Comparison of ENCODE assay signal across 10 mouse cellular contexts in genomic region chr6:94646274-94646863, GRCm38 (mm10). TPM values are rescaled to one million over a fixed set of nuclear protein-coding genes. Genes with fewer than 3 reads are reported as not detected.
DNase-seq lines count a peak whose midpoint lies in the region; ATAC-seq and TF ChIP-seq lines count a peak whose summit lies in the region.
"Had no signal": no experiment of that assay in that cellular context is flagged by ENCODE, and none has a peak within 500 bp of the region (broad histone marks: within the 10 kb centered on the region; RNA-seq: fewer than 3 reads in every experiment).

No protein-coding gene starts in this region.

- no peak overlapping the region for H3ac ChIP-seq in myocyte (ENCODE audit: control insufficient read depth, insufficient read length)

- no peak overlapping the region for H3K4me3 ChIP-seq in heart, embryonic 15.5 days
- H3K4me3 ChIP-seq in E14TG2a.4 (replicated peaks; ENCODE audit: low read length) (peak overlapping the region; percentile 60), myocyte (no peak overlapping the region)
- no peak overlapping the region for H3K4me3 ChIP-seq in cerebellum, adult 2 months (replicated peaks; ENCODE audit: insufficient read depth, low read depth, low read length)

- no peaks in the 10 kb centered on the region for H3K9me3 ChIP-seq in heart, embryonic 15.5 days (replicated peaks)
- no peaks in the 10 kb centered on the region for H3K9me3 ChIP-seq in E14TG2a.4 (ENCODE audit: low read length)

- no peak for TF ChIP-seq POLR2A in myocyte (IDR thresholded peaks at IDR 0.05; ENCODE audit: insufficient read length, low read depth)
- no peak for TF ChIP-seq POLR2A in cerebellum, adult 2 months (IDR thresholded peaks at IDR 0.05; ENCODE audit: borderline replicate concordance, insufficient read depth, low read length)

- H3K9ac ChIP-seq in heart, embryonic 15.5 days = no peak overlapping the region

- peaks cover 42% of the 10 kb centered on the region for H3K4me1 ChIP-seq in heart, embryonic 15.5 days (replicated peaks)
- H3K4me1 ChIP-seq in E14TG2a.4 (replicated peaks; ENCODE audit: low read depth, low read length) = peaks cover 85% of the 10 kb centered on the region
- H3K4me1 ChIP-seq in cerebellum, adult 2 months (ENCODE audit: control insufficient read depth, insufficient read depth, low read length) = peaks cover 21% of the 10 kb centered on the region

- H3K27ac ChIP-seq in heart, embryonic 15.5 days = peak overlapping the region; percentile 91
- no peak overlapping the region for H3K27ac ChIP-seq in cerebellum, adult 2 months (ENCODE audit: insufficient read depth, low read length)

- ATAC-seq in heart, embryonic 15.5 days (replicated peaks; ENCODE audit: insufficient number of reproducible peaks, insufficient read depth, low FRiP score, low read depth) = no peak
- ATAC-seq in granulocyte monocyte progenitor cell, adult 5-6 weeks (replicated peaks; ENCODE audit: poor library complexity, severe bottlenecking) = 0 out of 2 replicates have a peak, but pooled peaks have one; percentile 4
- ATAC-seq in megakaryocyte-erythroid progenitor cell, adult 5-6 weeks (replicated peaks; ENCODE audit: low FRiP score, low TSS enrichment, poor library complexity, severe bottlenecking) = no peak

- no peaks in the 10 kb centered on the region for H3K36me3 ChIP-seq in heart, embryonic 15.5 days
- H3K36me3 ChIP-seq in E14TG2a.4 (ENCODE audit: insufficient read depth, low read length) = peaks cover 11% of the 10 kb centered on the region; the same call in 1 of the 2 replicates
- H3K36me3 ChIP-seq in myocyte (ENCODE audit: control insufficient read depth, insufficient read depth) = no peaks in the 10 kb centered on the region

- 47% methylated on average over 6 of the region's 6 CpGs for WGBS in heart, embryonic 15.5 days
- 72% methylated on average over 6 of the region's 6 CpGs for WGBS in cerebellum, adult 2 months

- no peak overlapping the region for H3K4me2 ChIP-seq in heart, embryonic 15.5 days
- peak overlapping the region; percentile 72 for H3K4me2 ChIP-seq in myocyte (ENCODE audit: low read depth)

- no peak for TF ChIP-seq CTCF in E14TG2a.4 (conservative IDR thresholded peaks at IDR 0.05; ENCODE audit: low read length)
- TF ChIP-seq CTCF in cerebellum, adult 2 months (IDR thresholded peaks at IDR 0.05; ENCODE audit: borderline replicate concordance, insufficient read depth, low read depth, low read length) = no peak

- H3K79me2 ChIP-seq in myocyte (ENCODE audit: control insufficient read depth, insufficient read depth) = peaks cover 40% of the 10 kb centered on the region

- no peaks in the 10 kb centered on the region for H3K27me3 ChIP-seq in heart, embryonic 15.5 days
- H3K27me3 ChIP-seq in E14TG2a.4 (ENCODE audit: insufficient read depth, low read length) (no peaks in the 10 kb centered on the region), myocyte (ENCODE audit: control insufficient read depth, insufficient read depth, insufficient read length) (no peaks in the 10 kb centered on the region)
- H3K27me3 ChIP-seq in cerebellum, adult 2 months (ENCODE audit: control insufficient read depth, insufficient read depth, low read length) = no peaks in the 10 kb centered on the region

- DNase-seq in heart, adult 18-20 months = no peak
- no peak for DNase-seq in cerebellum, adult 2 months
- no peak for DNase-seq in embryo, embryonic 11 days
- DNase-seq: heart, postnatal 36 days; lung, postnatal 14 days had no signal

TF ChIP-seq in myocyte, 11 proteins besides CTCF, POLR2A, EP300 and RAD21:
- TF ChIP-seq CEBPB (IDR thresholded peaks at IDR 0.05; ENCODE audit: insufficient read depth, poor library complexity, severe bottlenecking) = 0 out of 2 replicates have a peak, but pooled peaks have one; percentile 25
- TF ChIP-seq MYOG (IDR thresholded peaks at IDR 0.05; ENCODE audit: control insufficient read depth in 1 of 3, insufficient read depth in 1 of 3, insufficient read length in 2 of 3, low read depth in 2 of 3) = peak; percentile 74 to 93 (median 92)
- no peak for TF ChIP-seq E2F4 (IDR thresholded peaks at IDR 0.05; ENCODE audit: insufficient read depth)
- TF ChIP-seq SRF (IDR thresholded peaks at IDR 0.05; ENCODE audit: control insufficient read depth, insufficient read length, low read depth) = no peak
- TF ChIP-seq TCF3 (IDR thresholded peaks at IDR 0.05; ENCODE audit: insufficient read length, low read depth) = peak; percentile 51
- TF ChIP-seq USF1 (IDR thresholded peaks at IDR 0.05; ENCODE audit: low read depth) = peak; percentile 85
- TF ChIP-seq MAX (IDR thresholded peaks at IDR 0.05; ENCODE audit: low read depth) = no peak
- no peak for TF ChIP-seq REST (IDR thresholded peaks at IDR 0.05; ENCODE audit: insufficient read depth, insufficient read length)
- no peak for TF ChIP-seq POLR2AphosphoS2 (IDR thresholded peaks at IDR 0.05; ENCODE audit: insufficient read length, low read depth)
- TF ChIP-seq MYOD1 (IDR thresholded peaks at IDR 0.05; ENCODE audit: control insufficient read depth in 1 of 3, insufficient read length in 2 of 3, low read depth in 2 of 3) = peak; percentile 7 to 85 (median 80)
- TF ChIP-seq TCF12 (IDR thresholded peaks at IDR 0.05; ENCODE audit: insufficient read depth, poor library complexity, severe bottlenecking) = peak; percentile 80

RNA-seq across cellular contexts. Expression of gene Lrig1, which starts 53.6 kb away (rescaled TPM):
- polyA plus RNA-seq in heart, embryonic 15.5 days (2015; fragmentation: Nextera tagmentation; extraction: Ambion mirVana) = 8.0 and 12.6 TPM in 2 replicates
- total RNA-seq in heart, adult 18-20 months (2021) = 10 to 100 TPM; 29.8 to 30.9 TPM
- 0.37 and 2.0 TPM in 2 replicates for total RNA-seq in granulocyte monocyte progenitor cell, adult 5-6 weeks (2014; fragmentation: Nextera tagmentation)
- not detected in 2 replicates for total RNA-seq in granulocyte monocyte progenitor cell, adult 5-6 weeks (2017)
- 22.1 TPM for polyA plus RNA-seq in myocyte (2012; fragmentation: generic; extraction: Trizol)
- polyA plus RNA-seq in cerebellum, adult 2 months (2012; rRNA removed) = 84.5 and 86.2 TPM in 2 replicates
- 4.1 and 29.0 TPM in 2 replicates for total RNA-seq in megakaryocyte-erythroid progenitor cell, adult 5-6 weeks (2014; fragmentation: Nextera tagmentation)
- total RNA-seq in megakaryocyte-erythroid progenitor cell, adult 5-6 weeks (2017) = 2.7 and 3.5 TPM in 2 replicates
